Mouse (Mus musculus) embryo, embryonic 11 days (tissue): ENCODE data around the gene Tln2.

Experiments
- DNase-seq: peaks from one replicate; pipeline ENCODE4 v3.0.0-alpha.2; 2015

Tln2 gene

DNA sequence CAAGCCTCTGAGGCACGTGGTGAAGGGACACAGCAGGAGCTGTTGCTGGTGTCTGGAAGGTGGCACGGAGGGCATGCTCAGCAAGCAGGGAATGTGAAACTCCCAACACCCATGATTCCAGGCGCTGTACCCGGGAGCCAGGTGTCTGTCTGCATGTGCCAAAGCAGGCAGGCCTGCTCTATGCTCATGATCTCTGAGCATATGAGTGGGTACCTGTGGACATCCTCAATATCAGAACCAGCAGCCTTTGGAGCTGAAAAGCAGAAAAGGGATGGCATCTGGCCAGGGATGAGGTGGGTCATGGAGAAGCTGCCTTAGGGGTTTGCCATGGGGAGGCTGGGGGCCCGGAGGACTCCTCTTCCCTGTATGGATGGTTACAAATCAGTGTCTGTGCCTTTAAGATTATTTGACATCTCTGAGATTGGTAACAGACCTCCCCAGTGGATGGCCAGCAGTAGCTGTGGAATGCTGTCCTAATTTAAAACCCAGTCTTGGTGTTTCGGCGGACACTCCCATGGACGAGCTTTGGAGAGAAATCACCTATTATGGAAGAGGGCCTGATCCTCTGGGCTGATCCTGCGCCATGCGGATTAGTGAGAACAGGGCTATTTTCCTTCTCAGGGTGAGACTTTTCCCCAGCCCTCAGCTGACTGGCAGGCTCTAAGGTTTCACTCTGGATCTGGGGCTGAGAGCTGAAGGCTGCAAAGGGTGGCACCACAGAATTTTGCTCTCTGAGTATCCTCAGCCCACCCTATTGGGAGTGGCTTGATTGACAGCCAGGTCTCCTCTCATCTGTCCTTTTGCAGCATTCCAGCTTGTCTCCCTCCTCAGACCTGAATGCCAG, 367.8 kb downstream of the Tln2 start:
- no peak for DNase-seq

DNA sequence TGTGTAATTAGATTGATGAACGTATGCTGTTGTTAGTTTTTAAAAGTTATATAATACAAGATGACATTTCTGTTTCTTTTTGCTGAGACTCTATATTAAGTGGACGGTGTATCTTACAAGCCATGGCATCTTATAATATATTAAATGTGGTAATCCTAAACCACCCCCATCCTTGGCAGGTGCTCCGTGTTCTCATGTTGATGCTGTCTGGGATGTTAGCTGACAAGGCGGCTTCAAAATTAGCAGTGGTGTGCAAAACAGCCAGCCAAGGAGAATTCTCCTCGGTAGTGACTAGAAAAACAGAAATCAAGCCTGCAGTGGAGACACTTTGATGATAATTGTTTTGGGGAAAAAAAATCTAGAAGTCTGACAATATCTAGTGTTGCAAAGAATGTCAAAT, 371.8 kb downstream of the Tln2 start:
- DNase-seq, result no peak

DNA sequence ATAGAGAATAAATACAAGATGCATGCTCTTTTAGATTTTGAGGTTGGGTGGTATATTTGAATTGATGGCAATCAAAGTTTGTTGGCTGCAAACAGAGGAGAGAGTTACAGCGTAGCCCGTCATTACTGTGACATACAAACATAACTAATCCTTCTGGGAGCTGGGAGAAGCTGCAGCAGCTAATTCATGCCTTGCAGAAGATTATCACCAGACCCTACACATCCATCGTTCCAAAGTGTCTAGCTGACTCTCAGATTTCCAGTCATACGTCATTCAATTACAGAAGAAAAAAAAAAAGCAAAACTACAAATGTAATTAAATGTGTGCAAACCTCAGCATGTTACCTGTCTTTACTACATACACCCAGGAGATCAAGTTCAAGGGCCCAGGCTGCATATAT, 372.3 kb downstream of the Tln2 start:
- no peak for DNase-seq

DNA sequence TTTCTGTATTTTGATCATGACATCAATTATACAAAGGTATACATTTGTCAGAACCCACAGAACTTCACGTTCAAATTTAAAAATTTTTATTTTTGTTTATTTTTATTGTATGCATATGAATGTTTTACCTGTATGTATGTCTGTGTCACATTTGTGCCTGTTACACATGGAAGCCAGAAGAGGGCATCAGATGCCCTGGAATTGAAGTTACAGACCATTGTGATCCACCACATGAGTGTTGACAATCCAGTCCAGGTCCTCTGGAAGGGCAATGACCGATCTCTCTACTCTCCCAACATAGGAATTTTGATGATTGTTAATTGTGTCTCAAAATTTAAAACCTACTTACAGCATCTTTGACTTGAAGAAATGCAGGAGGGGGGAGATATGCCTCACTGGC, 374.9 kb downstream of the Tln2 start:
- DNase-seq, result no peak

DNA sequence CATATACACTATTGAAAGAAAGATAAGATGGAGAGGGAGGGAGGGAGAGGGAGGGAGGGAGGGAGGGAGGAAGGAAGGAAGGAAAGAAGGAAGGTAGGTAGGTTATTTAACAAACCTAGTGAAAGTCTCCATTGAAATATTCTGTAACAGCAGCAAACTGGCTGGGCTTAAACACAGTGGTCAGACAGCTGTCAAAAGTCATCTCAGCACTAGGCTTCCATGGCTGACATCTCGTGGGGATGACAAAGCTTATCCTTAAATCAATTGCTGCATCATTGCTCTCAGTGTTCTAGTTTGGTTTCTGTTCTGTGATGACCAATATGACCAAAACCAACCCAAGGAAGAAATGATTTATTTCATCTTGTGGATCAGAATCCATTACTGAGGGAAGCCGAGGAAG, 376.0 kb downstream of the Tln2 start:
- no peak for DNase-seq

DNA sequence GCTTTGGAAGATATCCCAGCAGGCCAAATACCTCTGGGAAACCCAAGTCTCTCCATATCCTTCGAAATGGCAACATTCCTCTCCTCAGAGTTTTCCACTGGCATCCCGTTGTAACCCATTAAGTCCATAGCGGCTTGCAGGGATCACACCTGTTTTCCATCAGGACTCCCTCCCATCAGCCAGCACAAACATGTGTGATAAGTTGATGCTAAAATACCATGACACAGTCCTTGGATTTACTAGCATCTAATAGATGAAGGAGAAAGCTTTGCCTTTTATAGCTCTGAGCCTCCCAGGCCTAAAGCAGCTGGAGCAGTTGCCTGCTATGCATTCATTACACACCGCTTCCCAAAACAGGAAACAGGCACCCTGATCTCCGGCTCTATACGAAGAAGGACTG, 377.5 kb downstream of the Tln2 start:
- peak; percentile 69 for DNase-seq

DNA sequence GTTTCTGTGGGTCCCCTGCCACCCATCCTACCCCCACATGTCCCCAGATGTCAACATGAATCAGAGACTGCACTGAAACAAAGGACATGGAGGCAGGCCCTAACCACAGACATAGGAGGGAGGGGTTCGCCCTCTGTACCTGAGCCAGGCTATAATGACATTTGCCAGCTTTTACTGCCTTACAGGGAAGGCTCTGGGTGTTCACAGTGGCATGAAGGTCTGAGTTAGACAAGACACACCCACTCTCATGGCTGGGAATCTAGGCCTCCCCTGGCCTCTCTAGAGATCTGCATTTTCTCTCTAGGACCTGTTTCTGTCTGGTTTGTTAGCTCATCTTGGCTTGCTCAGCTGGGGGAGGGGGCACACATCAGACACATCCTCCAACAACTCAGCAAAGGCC, 380.8 kb downstream of the Tln2 start:
- DNase-seq, result peak; percentile 23

DNA sequence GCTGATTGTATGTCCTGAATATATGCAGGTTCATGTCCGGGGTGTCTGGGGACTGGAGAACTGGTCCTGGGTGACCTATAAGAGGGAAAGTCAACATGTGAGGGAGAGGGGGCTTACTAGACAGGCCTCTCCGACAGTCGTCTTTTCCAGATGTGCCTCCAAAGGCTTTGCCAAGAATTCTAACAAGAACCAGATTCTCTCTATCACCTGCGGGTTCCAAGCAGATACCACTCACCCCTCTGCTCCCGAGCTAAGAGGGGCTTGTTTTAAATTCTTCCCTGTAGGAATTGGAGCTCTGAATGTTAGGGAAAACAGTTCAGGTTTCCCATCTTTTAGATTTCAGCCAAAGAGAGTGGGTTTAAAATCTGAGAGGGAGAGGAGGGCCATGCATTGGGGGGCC, 381.3 kb downstream of the Tln2 start:
- DNase-seq, result peak; percentile 22

DNA sequence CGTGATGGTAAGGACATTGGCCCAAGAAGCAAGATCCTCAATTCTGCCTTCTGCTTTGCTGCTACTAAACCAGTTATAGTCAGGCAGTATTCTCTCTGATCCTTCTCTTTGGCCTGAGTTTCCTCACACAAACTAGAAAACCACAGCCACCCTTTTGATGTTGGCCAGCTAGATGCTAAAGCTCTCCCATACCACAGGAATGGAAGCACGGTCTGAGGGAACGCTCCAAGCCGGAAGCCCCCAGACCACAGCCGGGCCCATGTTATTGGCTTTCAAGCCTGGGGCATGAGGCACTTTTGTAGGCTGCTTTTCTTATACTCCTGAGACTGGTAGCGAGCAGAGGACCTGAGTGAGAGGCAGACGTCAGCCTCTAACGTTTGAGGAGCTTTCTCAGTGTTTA, 383.4 kb downstream of the Tln2 start:
- no peak for DNase-seq

DNA sequence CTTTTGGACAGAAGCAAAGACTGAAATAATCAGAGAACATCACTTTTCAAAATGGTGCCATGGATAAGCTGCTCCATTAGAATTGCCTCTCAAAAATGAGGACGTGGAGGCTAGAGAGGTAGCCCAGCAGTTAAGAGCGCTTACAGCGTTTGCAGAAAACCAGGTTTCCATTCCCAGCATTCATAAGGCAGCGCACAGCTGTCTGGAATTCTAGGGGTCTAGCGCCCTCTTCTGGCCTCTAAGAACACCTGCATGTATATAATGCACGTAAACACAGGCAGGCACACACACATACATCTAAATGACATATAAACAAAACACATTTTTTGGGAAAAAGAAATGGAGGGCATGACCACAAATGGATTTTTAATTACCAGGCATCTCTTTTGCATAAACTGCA, 385.7 kb downstream of the Tln2 start:
- no peak for DNase-seq

DNA sequence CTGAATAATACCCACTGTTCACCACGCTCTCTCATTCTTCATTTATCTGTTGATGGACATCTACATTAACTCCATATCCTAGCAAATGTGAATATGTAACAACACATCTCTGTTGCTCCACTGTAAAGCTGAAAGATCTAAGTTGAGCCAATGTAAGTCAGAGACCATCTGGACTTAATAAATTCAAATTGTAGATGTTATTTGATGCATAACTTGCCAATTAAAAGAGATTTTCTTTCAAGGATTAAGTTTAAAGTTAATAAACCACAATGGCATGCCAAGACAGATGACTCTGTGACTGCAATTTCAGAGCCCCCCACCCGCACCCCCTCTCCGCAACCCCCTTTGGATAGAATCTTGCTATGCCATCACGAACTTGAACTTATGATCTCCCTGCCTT, 386.3 kb downstream of the Tln2 start:
- DNase-seq, result no peak

DNA sequence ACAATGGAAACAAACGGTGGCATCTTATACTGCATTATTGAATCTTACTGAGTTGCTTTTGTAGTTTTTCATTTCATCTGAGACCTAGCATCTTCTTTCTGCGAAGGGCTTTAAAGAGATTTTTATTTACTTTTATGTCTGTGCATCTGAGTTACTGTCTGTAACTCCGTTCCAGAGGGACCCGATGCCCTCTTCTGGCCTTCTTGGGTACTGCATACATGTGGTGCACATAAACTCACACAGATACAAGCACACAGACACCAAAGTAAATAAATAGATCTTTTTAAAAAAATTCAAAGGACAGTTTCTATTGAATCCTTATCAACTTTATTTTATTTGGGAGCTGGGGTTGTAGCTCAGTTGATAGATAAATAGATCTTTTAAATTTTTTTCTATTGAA, 388.1 kb downstream of the Tln2 start:
- DNase-seq, result no peak

DNA sequence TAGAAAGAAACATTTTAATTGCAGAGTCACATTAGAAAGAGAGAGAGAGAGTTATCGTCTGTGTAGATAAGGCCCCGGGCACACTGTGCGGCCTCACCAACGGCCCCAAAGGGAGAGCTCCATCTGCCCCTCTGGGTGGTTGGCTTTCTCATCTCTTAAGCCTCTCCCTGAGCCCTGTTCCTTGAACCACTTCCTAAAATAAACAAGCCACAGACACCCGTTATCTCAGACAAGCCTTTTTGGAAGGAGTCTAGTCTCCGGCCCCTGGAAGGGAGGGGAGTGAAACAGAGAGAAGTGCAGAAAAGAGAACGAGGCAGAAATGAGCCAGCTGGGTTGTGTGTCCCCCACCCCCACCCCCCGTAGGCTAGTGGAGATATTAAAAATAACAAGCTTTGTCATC, 388.7 kb downstream of the Tln2 start:
- DNase-seq, result no peak

DNA sequence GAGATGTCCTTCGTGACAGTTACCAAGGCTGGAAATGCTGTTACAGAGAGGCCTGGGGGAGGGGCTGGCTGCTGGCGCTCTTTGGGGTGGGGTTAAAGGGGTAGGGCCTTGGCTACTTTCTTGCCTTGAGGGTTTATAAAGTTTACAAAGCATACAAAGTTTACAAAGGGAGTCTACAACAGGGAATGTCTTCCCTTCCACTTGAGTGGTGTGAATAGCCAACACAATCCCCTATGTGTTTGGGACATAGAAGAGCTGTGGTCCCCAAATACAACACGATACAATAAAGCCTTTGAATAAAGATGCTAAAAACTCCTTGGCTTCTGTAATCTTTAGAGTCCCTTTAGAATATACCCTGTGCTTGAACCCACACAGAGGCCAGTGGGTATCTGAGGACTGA, 389.5 kb downstream of the Tln2 start:
- no peak for DNase-seq
